Mouse (Mus musculus): ENCODE data around the gene Lrrk1.

- TF ChIP-seq CTCF (IDR thresholded peaks at IDR 0.05; ENCODE audit: low read depth) (no peak), EP300 (IDR thresholded peaks at IDR 0.05; ENCODE audit: low read depth) (no peak)
These were observed 18.8 kb downstream of the Lrrk1 start for GRCm38 (mm10) chr7:66369071-66369933.

Data from liver, postnatal 0 days (tissue).